Mouse (Mus musculus): ENCODE results near the gene Nt5c.
"Not testable (repeated sequence)": the region's sequence is repeated elsewhere in the genome, so short reads cannot be mapped to it uniquely, and the experiment has no call there.

GRCm38 (mm10) chr11:115454822-115455221 is 36.8 kb downstream of the Nt5c start:
- TF ChIP-seq CTCF (IDR thresholded peaks at IDR 0.05; ENCODE audit: low read depth, low read length) = peak; percentile 21
- not testable (repeated sequence) for TF ChIP-seq POLR2A (IDR thresholded peaks at IDR 0.05; ENCODE audit: insufficient read depth, low read length)

Data from ES-Bruce4 (cell line).